Mouse (Mus musculus) hematopoietic stem cell, adult 5-6 weeks (primary cell): Measurements from ENCODE around the gene Epb41l4b. TPM values are rescaled to one million over a fixed set of nuclear protein-coding genes. Genes with fewer than 3 reads are reported as not detected.

Experiments
- ATAC-seq, 2 experiments: fragments of 125-278 bp in 1 of 2; replicated peaks in 1 of 2; 2 replicates each; pipeline ENCODE4 v1.8.0; 2016 to 2017; ENCODE audit warnings: inconsistent platforms in 2 of 2, mild to moderate bottlenecking in 2 of 2, moderate number of reproducible peaks in 2 of 2, low read depth in 1 of 2, moderate TSS enrichment in 1 of 2; ENCODE audit not compliant: low FRiP score in 2 of 2, poor library complexity in 2 of 2, severe bottlenecking in 2 of 2, insufficient read depth in 1 of 2, low TSS enrichment in 1 of 2
- total RNA-seq: library from RNA; stranded (forward); fragments of 172-1452, 232-1000 nt; gene quantifications from 2 replicates; pipeline ENCODE4 v1.2.3, GENCODE M21; 2017

Gene Epb41l4b
- 36.3 and 44.5 TPM in 2 replicates for total RNA-seq

GRCm38 (mm10) chr4:57143026-57143937 is at the start of gene Epb41l4b:
TSS of gene Epb41l4b (minus strand) at chr4:57143437.
- ATAC-seq: peak; percentile 81 to 82

DNA sequence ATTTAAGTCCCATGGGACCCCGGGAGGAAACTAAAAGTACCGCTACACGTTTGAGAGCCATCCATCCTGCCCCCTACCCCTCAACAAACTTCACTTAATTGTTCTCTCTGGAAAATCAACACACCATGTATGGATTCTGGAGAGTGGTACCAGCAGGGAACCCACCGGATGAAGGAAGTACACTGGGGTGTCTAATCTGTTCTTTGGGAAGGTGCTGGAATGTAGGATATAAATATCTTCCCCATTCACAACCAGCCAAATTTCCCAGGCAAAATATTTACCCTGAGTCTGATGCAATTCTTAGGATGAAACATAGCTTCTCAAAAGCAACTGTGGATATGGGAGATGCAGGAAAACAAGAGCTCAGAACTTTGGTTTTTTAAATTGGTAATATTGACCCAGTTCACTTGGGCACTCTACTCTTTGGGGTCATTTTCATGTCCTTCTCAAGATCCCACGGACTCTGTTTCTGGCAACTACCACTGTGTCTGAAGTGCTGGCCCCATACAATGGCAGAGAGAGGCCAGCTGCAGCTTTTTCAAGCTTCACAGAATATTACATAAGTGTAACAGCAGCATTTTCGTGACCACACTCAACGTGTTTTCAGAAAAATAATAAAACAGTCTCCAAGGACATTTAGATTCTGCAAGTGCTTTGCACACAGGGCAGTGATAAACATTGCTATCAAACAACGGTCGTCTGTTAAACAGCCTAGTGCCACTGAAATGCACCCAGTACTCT is 48.5 kb upstream of the Epb41l4b start:
- no peak for ATAC-seq

GRCm38 (mm10) chr4:57189881-57190280 is 46.6 kb upstream of the Epb41l4b start:
- ATAC-seq: no peak

DNA sequence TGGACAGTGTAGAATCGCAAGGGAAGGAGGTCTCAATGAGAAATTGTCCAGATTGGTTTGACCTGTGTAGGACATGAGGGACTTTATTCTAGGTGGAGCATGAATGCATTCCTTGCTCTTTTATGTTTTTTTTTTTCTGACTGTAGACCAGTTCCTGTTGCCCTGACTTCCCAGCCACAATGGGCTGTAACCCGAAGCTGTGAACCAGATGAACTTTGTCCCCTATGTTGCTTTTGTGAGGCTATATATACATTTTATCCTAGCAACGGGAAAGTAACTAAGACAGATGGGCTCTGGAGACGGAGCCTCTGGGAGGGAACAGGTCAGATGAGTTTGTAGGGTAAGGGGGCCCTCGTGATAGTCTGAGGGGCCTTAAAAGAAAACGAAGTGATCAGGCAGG is 42.8 kb upstream of the Epb41l4b start:
- ATAC-seq: no peak

- no peak for ATAC-seq
Observed at GRCm38 (mm10) chr4:57185462-57185861, 42.2 kb upstream of the Epb41l4b start.

GRCm38 (mm10) chr4:57183493-57183892 is 40.3 kb upstream of the Epb41l4b start:
- no peak for ATAC-seq

GRCm38 (mm10) chr4:57181538-57181937 is 38.3 kb upstream of the Epb41l4b start:
- ATAC-seq: no peak

- no peak for ATAC-seq
Observed at GRCm38 (mm10) chr4:57178881-57179280, 35.6 kb upstream of the Epb41l4b start.

- no peak for ATAC-seq
Observed at GRCm38 (mm10) chr4:57175329-57175728, 32.1 kb upstream of the Epb41l4b start.

DNA sequence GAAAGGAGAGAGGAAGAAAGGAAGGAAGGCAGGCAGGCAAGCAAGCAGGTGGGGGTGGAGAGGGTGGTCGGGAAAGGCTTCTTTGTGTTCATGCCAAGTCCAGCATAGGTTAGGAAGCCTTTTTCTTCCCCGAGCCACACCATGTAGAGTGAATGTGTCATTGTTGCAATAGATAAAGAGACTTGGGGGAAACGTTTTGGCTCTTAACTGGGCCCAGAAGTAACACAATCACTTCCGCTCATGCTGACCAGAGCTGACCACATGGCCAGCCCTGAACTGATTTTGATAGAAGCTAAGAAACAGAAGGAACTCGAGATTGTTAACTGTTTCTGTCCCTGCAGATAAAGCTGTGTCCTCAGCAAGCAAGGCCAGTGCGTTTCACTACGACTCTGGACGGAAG is 29.6 kb upstream of the Epb41l4b start:
- peak; percentile 17 to 42; a peak in 1 of 4 replicates for ATAC-seq

- no peak for ATAC-seq
Observed at GRCm38 (mm10) chr4:57171817-57172216, 28.6 kb upstream of the Epb41l4b start.

- no peak for ATAC-seq
Observed at GRCm38 (mm10) chr4:57168680-57169079, 25.4 kb upstream of the Epb41l4b start.

GRCm38 (mm10) chr4:57168277-57168676 is 25.0 kb upstream of the Epb41l4b start:
- ATAC-seq: peak in 1 of 2 experiments; percentile 32; a peak in 1 of 4 replicates

DNA sequence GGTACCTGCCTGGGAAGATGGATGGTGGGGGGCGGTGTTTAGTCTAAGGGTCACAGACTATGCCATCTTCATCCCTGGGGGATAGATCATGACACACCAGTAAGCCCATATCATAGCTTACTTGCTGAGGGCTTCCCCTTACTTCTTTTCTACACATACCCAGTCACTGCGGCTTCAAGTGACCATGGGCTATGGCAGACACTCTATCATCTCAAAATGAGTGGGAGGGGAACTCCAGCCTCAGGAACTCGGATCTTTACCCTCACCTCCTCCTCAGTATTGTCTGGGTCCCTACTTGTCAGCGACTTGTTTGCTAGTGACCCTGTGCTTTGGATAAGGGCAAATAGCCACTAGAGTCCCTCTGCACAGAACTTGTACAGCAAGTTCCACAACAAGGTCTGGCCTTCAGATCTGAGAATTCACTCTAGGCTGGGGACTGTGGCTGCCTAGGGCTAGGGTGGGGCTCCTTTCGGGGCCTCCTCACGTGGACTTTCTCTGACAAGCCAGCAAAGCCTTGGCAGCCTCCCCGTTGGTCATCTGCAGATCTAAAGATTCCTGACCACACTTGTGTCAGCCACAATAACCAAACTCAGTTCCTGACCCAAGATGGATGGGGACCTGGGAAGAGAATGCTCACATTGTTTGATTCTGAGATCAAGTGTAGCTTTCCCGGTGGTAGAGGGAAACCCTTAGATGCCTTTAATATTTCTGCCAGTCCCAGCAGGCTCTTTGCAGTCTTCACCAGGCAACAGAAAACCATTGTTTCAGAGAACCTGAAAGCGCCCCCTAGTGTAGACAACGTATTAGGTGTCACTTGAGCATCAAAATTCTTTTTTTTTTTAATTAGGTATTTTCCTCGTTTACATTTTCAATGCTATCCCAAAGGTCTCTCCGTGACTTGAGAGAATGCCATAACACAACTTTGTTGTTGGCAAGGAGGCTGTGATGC is 24.0 kb upstream of the Epb41l4b start:
- peak in 1 of 2 experiments; percentile 42; a peak in 1 of 4 replicates for ATAC-seq

DNA sequence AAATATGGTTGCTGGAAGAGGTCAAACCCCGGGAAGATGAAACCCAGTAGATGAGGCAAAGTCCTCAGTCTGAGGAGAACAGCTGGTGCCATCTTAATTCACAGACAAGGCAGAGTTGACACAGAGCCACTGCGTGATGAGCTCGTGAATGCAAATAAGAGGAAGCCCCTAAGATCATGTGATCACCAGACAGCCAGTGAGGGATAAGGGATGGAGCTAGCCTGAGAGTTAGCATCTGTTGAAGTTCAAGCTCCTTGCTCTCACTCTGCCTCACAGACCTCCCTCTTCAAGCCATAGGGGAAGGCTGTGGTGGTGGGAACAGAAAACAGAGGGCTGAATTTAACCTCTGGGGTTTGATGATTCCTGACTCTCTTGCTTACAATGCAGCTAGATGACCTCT is 22.4 kb upstream of the Epb41l4b start:
- no peak for ATAC-seq

- no peak for ATAC-seq
Observed at GRCm38 (mm10) chr4:57164578-57165210, 21.5 kb upstream of the Epb41l4b start.
